Mouse (Mus musculus) stomach, embryonic 16.5 days (tissue): ENCODE measurements around the gene Gosr1. TPM values are rescaled to one million over a fixed set of nuclear protein-coding genes. Genes with fewer than 3 reads are reported as not detected.
A peak's percentile ranks its signal among the peaks of the same experiment; 100 is the strongest.
"Not testable (repeated sequence)": the region's sequence is repeated elsewhere in the genome, so short reads cannot be mapped to it uniquely, and the experiment has no call there.

Source experiments
- ATAC-seq: fragments of 200-750 bp; cut with Nextera tagmentation; 2 replicates; pipeline ENCODE4 v1.8.0; 2017; ENCODE audit warnings: moderate number of reproducible peaks, moderate TSS enrichment; ENCODE audit not compliant: insufficient read depth, low FRiP score
- H3K27ac ChIP-seq: fragments of 300-500 bp; sonication (generic); 2 replicates; pipeline ENCODE4 v1.5.1; 2014; ENCODE audit warnings: low read length
- H3K27me3 ChIP-seq: fragments of 300-500 bp; sonication (generic); 2 replicates; pipeline ENCODE4 v1.6.1; 2014; ENCODE audit warnings: low read length, control low read depth, mixed read lengths; ENCODE audit not compliant: control insufficient read depth, insufficient read depth
- H3K36me3 ChIP-seq: fragments of 300-500 bp; sonication (generic); 2 replicates; pipeline ENCODE4 v1.6.1; 2014; ENCODE audit warnings: low read length; ENCODE audit not compliant: control insufficient read depth, insufficient read depth
- H3K4me1 ChIP-seq: fragments of 300-500 bp; sonication (generic); 2 replicates; pipeline ENCODE4 v1.6.1; 2014; ENCODE audit warnings: low read length, control low read depth, mixed read lengths; ENCODE audit not compliant: control insufficient read depth, insufficient read depth
- H3K4me2 ChIP-seq: fragments of 300-500 bp; sonication (generic); 2 replicates; pipeline ENCODE4 v1.6.1; 2014; ENCODE audit warnings: low read depth, low read length, mixed read lengths
- H3K4me3 ChIP-seq: fragments of 300-500 bp; sonication (generic); replicated peaks from 2 replicates; pipeline ENCODE4 v1.5.1; 2014; ENCODE audit warnings: mild to moderate bottlenecking, low read length
- H3K9ac ChIP-seq: fragments of 300-500 bp; sonication (generic); 2 replicates; pipeline ENCODE4 v1.6.1; 2014; ENCODE audit warnings: low read length
- H3K9me3 ChIP-seq: fragments of 300-500 bp; sonication (generic); replicated peaks from 2 replicates; pipeline ENCODE4 v1.6.1; 2016; ENCODE audit warnings: low read length, control low read depth; ENCODE audit not compliant: control insufficient read depth
- WGBS: fragments of 180-500 bp; shearing (Covaris S2); extraction: QIAGEN DNeasy Blood & Tissue Kit; methylation state at CpG from one replicate; pipeline ENCODE4 v1.1.7; 2014; 5-methylcytosine and 5-hydroxymethylcytosine counted together
- polyA plus RNA-seq: library from polyadenylated mRNA; unstranded; fragments of >200 nt; fragmentation: Nextera tagmentation; extraction: Ambion mirVana; gene quantifications from 2 replicates; pipeline ENCODE4 v1.2.1, GENCODE M21; 2015

Gosr1 gene
- polyA plus RNA-seq, 1 experiment from 2014 or later = 26.4 TPM

- H3K27ac ChIP-seq, H3K4me1 ChIP-seq, H3K27me3 ChIP-seq, H3K9me3 ChIP-seq, ATAC-seq, H3K36me3 ChIP-seq, H3K4me3 ChIP-seq, H3K9ac ChIP-seq: not testable (repeated sequence)
- WGBS = 32% methylated on average over 7 of the region's 8 CpGs
- H3K4me2 ChIP-seq = peak within 1 kb of the TSS; percentile 22; the same call in 1 of the 2 replicates
Observed at GRCm38 (mm10) chr11:76679508-76679907, 83.9 kb downstream of the Gosr1 start, which contains the start of gene Trarg1. Trarg1 (plus strand) TSS chr11:76679808.

Other genes starting within 250 kb of the Gosr1 start
- gene Abr, start 141.3 kb downstream of the Gosr1 start, polyA plus RNA-seq = 27.1 and 28.8 TPM in 2 replicates
- gene Bhlha9, start 91.1 kb downstream of the Gosr1 start, polyA plus RNA-seq = not detected in 2 replicates
- 0.75 and 0.94 TPM in 2 replicates for gene Trarg1, start 83.8 kb downstream of the Gosr1 start, polyA plus RNA-seq
- 10.2 and 10.5 TPM in 2 replicates for gene Cpd, start 83.4 kb upstream of the Gosr1 start, polyA plus RNA-seq
- gene Tmigd1, start 138.6 kb upstream of the Gosr1 start, polyA plus RNA-seq = 0.36 and 0.37 TPM in 2 replicates
- 124 and 133 TPM in 2 replicates for gene Blmh, start 161.2 kb upstream of the Gosr1 start, polyA plus RNA-seq
- 2.3 and 3.0 TPM in 2 replicates for gene Slc6a4, start 235.0 kb upstream of the Gosr1 start, polyA plus RNA-seq